Mouse (Mus musculus) liver, embryonic 14.5 days (tissue): ENCODE measurements around the gene Rassf4. TPM values are rescaled to one million over a fixed set of nuclear protein-coding genes. Genes with fewer than 3 reads are reported as not detected.

ENCODE experiments used
- ATAC-seq: fragments of 200-750 bp; cut with Nextera tagmentation; 2 replicates; pipeline ENCODE4 v1.8.0; 2017; ENCODE audit warnings: moderate number of reproducible peaks, mild to moderate bottlenecking, moderate library complexity; ENCODE audit not compliant: insufficient read depth
- DNase-seq, 3 experiments: peaks; one replicate each; pipeline ENCODE4 v3.0.0-alpha.2; 2012 to 2013; ENCODE audit warnings: low read depth in 3 of 3, low spot score in 3 of 3
- H3K27ac ChIP-seq: fragments of 300-500 bp; sonication (generic); 2 replicates; pipeline ENCODE4 v1.5.1; 2014; ENCODE audit warnings: moderate library complexity, mild to moderate bottlenecking, control low read depth, inconsistent platforms
- H3K27me3 ChIP-seq: fragments of 300-500 bp; sonication (generic); 2 replicates; pipeline ENCODE4 v1.6.1; 2014; ENCODE audit warnings: mild to moderate bottlenecking, low read length, moderate library complexity; ENCODE audit not compliant: control insufficient read depth, insufficient read depth
- H3K36me3 ChIP-seq: fragments of 300-500 bp; sonication (generic); replicated peaks from 2 replicates; pipeline ENCODE4 v1.6.1; 2014; ENCODE audit warnings: low read depth; ENCODE audit not compliant: control insufficient read depth, insufficient read depth
- H3K4me1 ChIP-seq, 2 experiments: fragments of 200-500 bp in 1 of 2; fragments of 300-500 bp in 1 of 2; sonication (generic) in 1 of 2; replicated peaks; 2 replicates each; pipeline ENCODE4 v1.6.1; 2012 to 2014; ENCODE audit warnings: antibody characterized with exemption in 1 of 2, inconsistent platforms in 1 of 2, low read length in 1 of 2; ENCODE audit not compliant: control insufficient read depth in 2 of 2, insufficient read depth in 2 of 2
- H3K4me2 ChIP-seq: fragments of 300-500 bp; sonication (generic); 2 replicates; pipeline ENCODE4 v1.6.1; 2014; ENCODE audit warnings: low read depth, mild to moderate bottlenecking, control low read depth, moderate library complexity
- H3K4me3 ChIP-seq, 2 experiments: fragments of 200-500 bp in 1 of 2; fragments of 300-500 bp in 1 of 2; sonication (generic) in 1 of 2; 2 replicates each; pipeline ENCODE4 v1.5.1; 2012 to 2014; ENCODE audit warnings: low read depth in 2 of 2, low read length in 2 of 2, mild to moderate bottlenecking in 2 of 2, control low read depth in 1 of 2, inconsistent platforms in 1 of 2, moderate library complexity in 1 of 2; ENCODE audit not compliant: insufficient read depth in 1 of 2
- H3K9ac ChIP-seq: fragments of 300-500 bp; sonication (generic); replicated peaks from 2 replicates; pipeline ENCODE4 v1.6.1; 2014; ENCODE audit warnings: mild to moderate bottlenecking, control low read depth, moderate library complexity
- H3K9me3 ChIP-seq: fragments of 300-500 bp; sonication (generic); 2 replicates; pipeline ENCODE4 v1.6.1; 2016; ENCODE audit warnings: low read length, mixed read lengths; ENCODE audit not compliant: control insufficient read depth
- CTCF ChIP-seq: IDR thresholded peaks from 2 replicates; pipeline ENCODE4 v1.5.1; 2016; ENCODE audit warnings: antibody characterized with exemption, low read depth, control low read depth
- EP300 ChIP-seq: IDR thresholded peaks from 2 replicates; pipeline ENCODE4 v1.6.1; 2016; ENCODE audit warnings: antibody characterized with exemption, low read depth
- WGBS: fragments of 180-500 bp; shearing (Covaris S2); extraction: QIAGEN DNeasy Blood & Tissue Kit; methylation state at CpG from one replicate; pipeline ENCODE4 v1.1.7; 2014; ENCODE audit not compliant: insufficient replicate concordance; 5-methylcytosine and 5-hydroxymethylcytosine counted together
- polyA plus RNA-seq, 2 experiments: library from polyadenylated mRNA; depleted of rRNA in 1 of 2; stranded (reverse) in 1 of 2; unstranded in 1 of 2; fragments of >200 nt; fragmentation: Nextera tagmentation in 1 of 2; extraction: Ambion mirVana in 1 of 2; gene quantifications; 2 replicates each; pipeline versions ENCODE4 v1.2.1 to v1.2.3; 2012 to 2014

The Rassf4 gene
- polyA plus RNA-seq, 2 experiments, result 1.9 to 6.7 TPM

- DNase-seq (no peak), ATAC-seq (no peak)
- WGBS, result 50% methylated on average over 2 of the region's 2 CpGs
- Histone ChIP-seq H3K9me3 (no peaks in the 10 kb centered on the region), H3K9ac (no peak overlapping the region), H3K27ac (no peak overlapping the region), H3K36me3 (no peaks in the 10 kb centered on the region), H3K4me1 (no peaks in the 10 kb centered on the region), H3K4me3 (no peak overlapping the region), H3K4me2 (no peak overlapping the region), H3K27me3 (no peaks in the 10 kb centered on the region)
- TF ChIP-seq CTCF, result no peak
- no peak for TF ChIP-seq EP300
These were observed 41.4 kb upstream of the Rassf4 start for GRCm38 (mm10) chr6:116715166-116715565.

DNA sequence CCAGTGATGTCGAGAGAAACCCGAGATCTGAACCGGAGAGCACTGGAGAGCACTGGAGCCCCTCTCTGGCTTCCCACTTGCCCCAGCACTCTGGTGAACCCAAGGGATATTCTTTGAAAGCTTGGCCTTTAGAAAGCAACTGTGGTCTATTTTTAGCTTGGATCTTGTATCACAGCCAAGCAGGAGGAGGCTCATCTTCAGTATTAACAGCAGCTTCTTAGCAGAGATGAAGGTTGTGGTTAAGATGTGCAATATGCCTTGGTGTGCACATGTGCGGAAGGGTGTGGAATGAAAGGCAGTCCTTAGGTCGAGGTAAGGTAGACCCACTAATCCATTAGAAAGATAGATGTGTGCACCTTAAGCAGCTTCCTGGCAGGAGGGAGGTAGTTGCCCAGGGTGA is 40.8 kb upstream of the Rassf4 start:
- ATAC-seq (no peak), DNase-seq (no peak)
- H3K4me1 ChIP-seq, result no peaks in the 10 kb centered on the region
- no peak overlapping the region for H3K4me3 ChIP-seq
- no peaks in the 10 kb centered on the region for H3K36me3 ChIP-seq
- H3K27ac ChIP-seq, result no peak overlapping the region
- H3K27me3 ChIP-seq, result no peaks in the 10 kb centered on the region
- no peak for TF ChIP-seq CTCF
- TF ChIP-seq EP300, result no peak
- H3K9me3 ChIP-seq, result no peaks in the 10 kb centered on the region
- H3K4me2 ChIP-seq, result no peak overlapping the region
- 54% methylated on average over 5 of the region's 5 CpGs for WGBS
- H3K9ac ChIP-seq, result no peak overlapping the region

GRCm38 (mm10) chr6:116713966-116714365 is 40.2 kb upstream of the Rassf4 start:
- DNase-seq (no peak), ATAC-seq (no peak)
- 58% methylated on average over 3 of the region's 3 CpGs for WGBS
- Histone ChIP-seq H3K4me2 (no peak overlapping the region), H3K36me3 (no peaks in the 10 kb centered on the region), H3K9me3 (no peaks in the 10 kb centered on the region), H3K4me1 (no peaks in the 10 kb centered on the region), H3K27ac (no peak overlapping the region), H3K27me3 (no peaks in the 10 kb centered on the region), H3K4me3 (no peak overlapping the region), H3K9ac (no peak overlapping the region)
- no peak for TF ChIP-seq CTCF

- no peak for TF ChIP-seq EP300
- TF ChIP-seq CTCF, result no peak
- H3K4me1 ChIP-seq, result no peaks in the 10 kb centered on the region
- H3K4me3 ChIP-seq, result no peak overlapping the region
- ATAC-seq (no peak), DNase-seq (no peak)
- 52% methylated on average over 3 of the region's 3 CpGs for WGBS
- no peaks in the 10 kb centered on the region for H3K27me3 ChIP-seq
- no peak overlapping the region for H3K4me2 ChIP-seq
- no peaks in the 10 kb centered on the region for H3K36me3 ChIP-seq
- H3K27ac ChIP-seq, result no peak overlapping the region
- no peak overlapping the region for H3K9ac ChIP-seq
- no peaks in the 10 kb centered on the region for H3K9me3 ChIP-seq
These were observed 38.8 kb upstream of the Rassf4 start for GRCm38 (mm10) chr6:116712503-116712902.

GRCm38 (mm10) chr6:116712062-116712461 is 38.3 kb upstream of the Rassf4 start:
- H3K9me3 ChIP-seq, result no peaks in the 10 kb centered on the region
- no peak overlapping the region for H3K4me2 ChIP-seq
- no peak overlapping the region for H3K4me3 ChIP-seq
- no peaks in the 10 kb centered on the region for H3K36me3 ChIP-seq
- no peaks in the 10 kb centered on the region for H3K27me3 ChIP-seq
- H3K27ac ChIP-seq, result no peak overlapping the region
- no peak for ATAC-seq
- no peak overlapping the region for H3K9ac ChIP-seq
- 14% methylated on average over 5 of the region's 5 CpGs for WGBS
- no peaks in the 10 kb centered on the region for H3K4me1 ChIP-seq
- TF ChIP-seq EP300 (no peak), CTCF (no peak)
- DNase-seq, result no peak

DNA sequence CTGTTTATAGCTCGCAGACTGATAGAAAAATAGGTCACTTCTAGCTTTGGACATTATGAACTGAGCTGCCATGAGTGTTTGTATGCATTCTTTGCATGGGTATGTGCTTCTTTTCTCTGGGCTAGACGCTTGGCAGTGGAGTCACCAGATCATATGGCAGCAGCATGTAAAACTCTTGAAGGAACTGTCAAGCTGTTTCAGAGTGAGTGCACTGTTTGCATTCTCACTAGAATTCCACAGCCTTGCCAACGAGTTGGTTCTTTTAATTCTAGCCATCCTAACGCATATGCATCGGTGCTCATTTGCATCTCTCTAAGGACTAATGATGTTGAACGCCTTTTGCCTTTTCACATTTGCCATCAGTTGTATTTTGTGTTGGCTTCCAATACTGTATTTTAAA is 30.6 kb upstream of the Rassf4 start:
- Histone ChIP-seq H3K36me3 (no peaks in the 10 kb centered on the region), H3K9me3 (no peaks in the 10 kb centered on the region), H3K9ac (no peak overlapping the region), H3K27ac (no peak overlapping the region), H3K4me1 (no peaks in the 10 kb centered on the region), H3K4me2 (no peak overlapping the region), H3K4me3 (no peak overlapping the region), H3K27me3 (no peaks in the 10 kb centered on the region)
- DNase-seq (no peak), ATAC-seq (no peak)
- TF ChIP-seq EP300, result no peak
- no peak for TF ChIP-seq CTCF
- 60% methylated on average over 6 of the region's 6 CpGs for WGBS
